Mouse (Mus musculus): Measurements from ENCODE around the gene Nit2.
"Not testable (repeated sequence)": the region's sequence is repeated elsewhere in the genome, so short reads cannot be mapped to it uniquely, and the experiment has no call there.

The Nit2 gene

DNA sequence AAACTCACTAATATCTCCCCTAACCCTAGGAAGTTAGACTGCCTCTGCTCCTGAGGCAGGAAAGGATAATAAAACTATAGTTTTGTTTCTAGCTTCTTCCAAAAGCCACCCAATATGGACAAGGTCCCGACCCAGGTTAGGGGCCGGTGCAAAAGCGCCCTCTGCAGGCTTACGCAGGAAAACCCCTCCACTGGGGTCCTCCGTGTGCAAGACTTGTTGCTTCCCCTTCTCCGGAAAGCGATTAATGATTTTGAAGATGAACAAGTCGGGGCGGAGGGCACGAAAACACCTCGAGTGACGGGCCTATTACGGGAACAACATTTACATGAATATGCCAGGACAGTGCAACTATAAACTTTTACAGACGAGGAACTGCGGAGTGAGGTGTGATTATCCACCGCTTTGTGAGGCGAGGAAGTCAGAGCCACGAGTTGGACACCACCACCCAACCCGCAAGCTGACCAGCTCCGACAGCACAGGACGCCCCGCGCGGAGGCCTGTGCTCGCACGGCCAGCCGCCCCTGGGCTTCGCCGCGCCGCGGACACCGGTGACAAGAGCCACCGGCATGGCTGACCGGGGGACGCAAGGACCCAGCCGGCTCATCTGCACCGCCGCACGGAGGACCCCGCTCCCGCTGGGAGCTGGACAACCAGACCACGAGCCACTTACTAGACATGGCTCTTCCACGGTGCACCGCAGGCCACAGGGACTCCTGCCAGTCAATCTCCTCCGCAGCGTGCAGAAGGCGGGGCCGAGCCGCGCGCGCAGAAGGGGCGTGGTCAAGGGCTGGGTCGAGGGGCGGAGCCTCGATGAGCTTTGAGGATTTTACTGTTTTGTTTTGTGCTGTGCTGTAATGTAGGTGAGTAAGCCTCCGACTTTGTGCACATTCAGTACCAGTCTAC, at the start of gene Nit2:
Nit2 (minus strand) TSS at position 731 of the 903 bp plus-strand sequence.
- in situ Hi-C loops (cut with MseI, MboI) = no loop called here

GRCm38 (mm10) chr16:57215957-57216356, 48.8 kb upstream of the Nit2 start:
- in situ Hi-C loops (cut with MseI, MboI) = no loop called here

DNA sequence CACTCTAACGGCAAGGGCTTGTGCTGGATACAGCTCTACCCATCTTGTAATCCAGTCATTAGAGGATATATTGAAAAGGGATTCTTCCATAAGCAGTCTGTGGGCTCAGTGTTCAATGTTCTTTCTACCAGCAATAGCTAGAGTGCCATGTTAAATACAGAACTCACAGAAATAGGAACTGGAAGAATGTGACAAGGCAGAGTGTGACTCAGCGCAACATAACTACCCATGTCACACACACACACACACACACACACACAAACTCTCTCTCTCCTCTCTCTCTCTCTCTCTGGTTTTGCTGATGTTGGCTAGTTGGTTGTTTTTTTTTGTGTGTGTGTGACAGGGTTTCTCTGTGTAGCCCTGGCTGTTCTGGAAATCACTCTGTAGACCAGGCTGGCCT, 43.9 kb upstream of the Nit2 start:
- in situ Hi-C loops (cut with MseI, MboI) = no loop called here

- in situ Hi-C loops (cut with MseI, MboI) = no loop called here
Measured at GRCm38 (mm10) chr16:57208342-57208741, 41.2 kb upstream of the Nit2 start.

GRCm38 (mm10) chr16:57197281-57197680, 30.1 kb upstream of the Nit2 start:
- in situ Hi-C loops (cut with MseI, MboI) = no loop called here

DNA sequence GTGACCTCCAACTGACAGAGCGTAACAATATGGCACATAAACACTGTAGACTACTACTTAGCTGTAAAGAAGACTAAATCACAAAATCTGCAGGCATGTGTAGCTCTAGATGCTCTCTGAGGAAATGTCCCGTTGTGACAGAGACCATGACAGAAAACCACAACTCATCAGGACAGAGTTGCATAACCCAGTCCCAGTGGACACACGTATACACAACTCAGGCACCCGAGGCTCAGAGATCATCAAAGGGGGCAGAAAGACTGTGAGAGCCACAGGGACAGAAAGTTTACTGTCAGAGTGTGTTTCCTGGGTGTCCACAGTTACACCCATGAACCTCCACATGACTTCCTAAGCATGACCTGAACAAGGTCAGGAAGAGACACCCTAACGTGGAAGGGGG, 29.4 kb upstream of the Nit2 start:
- in situ Hi-C loops (cut with MseI, MboI) = no loop called here

DNA sequence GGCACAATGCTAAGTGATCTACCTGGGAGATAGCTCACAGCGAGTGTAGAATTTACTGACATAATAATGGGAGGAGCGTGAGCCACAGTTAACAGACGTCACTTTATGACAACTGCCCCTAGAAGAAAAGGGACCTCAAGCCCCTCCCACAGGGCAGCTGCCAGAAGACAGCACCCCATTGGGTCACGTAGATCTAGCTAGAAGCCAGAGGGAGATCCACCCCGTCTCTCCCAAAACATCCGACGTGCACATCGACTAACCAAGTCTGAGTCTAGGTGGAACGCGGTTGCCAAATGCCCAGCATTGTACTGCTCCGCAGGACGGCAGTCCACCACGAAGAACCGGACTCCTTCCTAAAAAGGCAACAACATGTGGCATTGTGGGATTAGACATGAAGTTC, 24.1 kb upstream of the Nit2 start:
- in situ Hi-C loops (cut with MseI, MboI) = no loop called here

GRCm38 (mm10) chr16:57190390-57190789, 23.2 kb upstream of the Nit2 start:
- in situ Hi-C loops (cut with MseI, MboI) = no loop called here

GRCm38 (mm10) chr16:57189493-57189892, 22.4 kb upstream of the Nit2 start:
- in situ Hi-C loops (cut with MseI, MboI) = no loop called here

DNA sequence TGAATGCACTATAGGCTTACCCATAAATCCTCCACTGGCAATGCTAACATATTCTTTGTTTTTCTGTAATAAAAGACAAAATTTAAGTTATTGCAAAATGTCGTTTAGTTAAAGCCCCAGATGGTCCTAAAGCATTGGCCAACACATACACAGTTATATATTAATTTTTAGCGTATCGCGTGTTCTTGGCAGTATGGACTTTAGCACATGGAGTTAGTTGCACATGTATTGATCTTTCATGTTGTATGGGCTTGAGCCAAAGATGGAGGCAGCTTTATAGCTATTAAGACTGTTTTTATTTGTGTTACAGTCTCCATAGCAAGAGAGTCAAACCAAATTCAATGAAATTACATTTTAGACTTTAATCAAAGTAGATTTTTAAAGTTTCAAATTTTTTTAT, 19.5 kb upstream of the Nit2 start:
- in situ Hi-C loops (cut with MseI, MboI) = no loop called here

DNA sequence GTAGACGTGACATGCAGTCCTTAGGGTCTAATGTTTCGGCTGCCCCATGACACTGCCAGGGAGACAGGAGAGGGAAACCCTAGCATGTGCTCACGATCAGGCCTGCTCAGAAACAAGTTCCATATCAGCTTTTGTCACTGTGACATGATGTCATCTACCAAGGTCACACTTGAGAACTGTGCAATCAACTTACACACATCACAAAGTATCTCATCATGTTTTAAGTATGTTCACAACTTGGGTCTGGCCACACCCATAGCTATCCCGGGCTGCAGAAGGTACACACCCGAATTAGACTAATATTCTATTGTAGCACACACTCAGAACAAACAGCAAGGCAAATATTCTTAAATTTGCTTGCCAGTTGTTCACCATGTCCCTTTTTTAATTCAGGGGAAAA, 14.9 kb upstream of the Nit2 start:
- in situ Hi-C loops (cut with MseI, MboI) = no loop called here

- in situ Hi-C loops (cut with MseI, MboI) = no loop called here
Measured at GRCm38 (mm10) chr16:57181180-57181579, 14.0 kb upstream of the Nit2 start.

GRCm38 (mm10) chr16:57177664-57178063, 10.5 kb upstream of the Nit2 start:
- in situ Hi-C loops (cut with MseI, MboI) = no loop called here

DNA sequence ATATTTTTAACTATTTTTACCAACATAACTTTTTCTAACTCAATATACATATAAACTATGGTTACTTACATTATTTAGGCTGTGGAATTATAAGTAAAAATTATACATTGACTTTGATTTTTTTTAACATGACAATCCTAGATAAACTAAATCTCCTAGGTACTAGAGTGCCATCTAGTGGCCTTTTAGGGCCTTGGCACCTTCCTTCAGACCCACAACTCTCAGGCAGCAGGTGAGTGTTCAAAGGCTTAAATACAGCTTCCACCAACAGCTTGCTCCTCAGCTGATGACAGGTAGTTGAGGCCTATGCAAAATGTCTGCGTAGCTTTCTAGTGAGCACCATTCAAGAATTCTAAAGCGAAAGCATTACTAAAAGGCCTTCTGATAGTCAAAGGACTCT, 10.1 kb upstream of the Nit2 start:
- in situ Hi-C loops (cut with MseI, MboI) = no loop called here

DNA sequence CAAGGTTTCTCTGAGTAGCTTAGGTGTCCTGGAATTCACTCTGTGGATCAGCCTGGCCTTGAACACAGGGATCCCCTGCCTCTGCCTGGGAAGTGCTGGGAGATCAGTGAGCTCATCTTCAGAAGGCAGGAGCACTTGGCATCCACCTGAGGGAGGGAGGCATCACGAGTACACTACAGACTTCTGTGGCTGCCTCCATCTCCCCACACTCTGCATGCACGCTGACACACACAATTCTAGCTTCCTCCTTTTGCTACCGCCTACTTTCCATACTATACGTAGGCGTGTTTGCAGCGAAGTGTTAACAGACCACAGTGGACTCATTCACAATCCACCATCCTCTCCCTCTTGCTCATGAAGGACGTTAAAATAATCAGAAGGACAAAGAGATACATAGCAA, 9.1 kb upstream of the Nit2 start:
- in situ Hi-C loops (cut with MseI, MboI) = no loop called here

- in situ Hi-C loops (cut with MseI, MboI) = no loop called here
Measured at GRCm38 (mm10) chr16:57175751-57176150, 8.6 kb upstream of the Nit2 start.

DNA sequence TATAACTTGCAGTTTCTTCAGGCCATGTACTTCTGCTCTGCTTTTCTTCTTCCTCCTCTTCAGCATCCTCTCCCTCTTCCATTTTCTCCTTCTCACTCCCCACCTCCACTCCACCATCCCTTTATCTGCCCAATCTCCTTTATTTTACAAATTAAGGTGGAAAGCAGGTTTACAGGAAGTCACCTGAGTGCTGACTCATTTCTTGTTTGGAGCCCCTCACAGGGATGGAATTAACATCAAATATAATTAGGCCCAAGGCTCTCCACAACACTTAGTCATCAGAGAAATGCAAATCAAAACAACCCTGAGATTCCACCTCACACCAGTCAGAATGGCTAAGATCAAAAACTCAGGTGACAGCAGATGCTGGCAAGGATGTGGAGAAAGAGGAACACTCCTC, 7.3 kb upstream of the Nit2 start:
- in situ Hi-C loops (cut with MseI, MboI) = not testable (repeated sequence)

GRCm38 (mm10) chr16:57171570-57171969, 4.4 kb upstream of the Nit2 start:
- in situ Hi-C loops (cut with MseI, MboI) = no loop called here

DNA sequence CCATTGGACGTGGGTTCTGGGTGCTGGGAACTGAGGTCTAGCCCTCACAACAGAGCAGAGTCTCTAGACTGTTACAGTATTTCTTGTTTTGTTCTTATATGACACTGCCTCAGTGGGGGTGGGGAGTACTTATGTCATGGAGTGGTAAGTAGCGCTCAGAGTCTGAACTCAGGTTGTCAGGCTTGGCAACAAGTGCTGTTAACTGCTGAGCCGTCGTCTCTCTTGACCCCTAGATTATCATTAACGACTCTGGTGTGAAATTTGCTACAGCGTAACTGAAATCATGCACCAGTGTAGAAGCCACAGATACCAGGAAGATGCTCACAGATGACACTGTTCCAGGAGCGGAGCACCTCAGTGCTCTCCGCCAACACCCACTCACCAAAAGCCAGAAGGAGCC, 4.0 kb upstream of the Nit2 start:
- in situ Hi-C loops (cut with MseI, MboI) = no loop called here

- in situ Hi-C loops (cut with MseI, MboI) = no loop called here
Measured at GRCm38 (mm10) chr16:57168236-57168635, 1.1 kb upstream of the Nit2 start.

DNA sequence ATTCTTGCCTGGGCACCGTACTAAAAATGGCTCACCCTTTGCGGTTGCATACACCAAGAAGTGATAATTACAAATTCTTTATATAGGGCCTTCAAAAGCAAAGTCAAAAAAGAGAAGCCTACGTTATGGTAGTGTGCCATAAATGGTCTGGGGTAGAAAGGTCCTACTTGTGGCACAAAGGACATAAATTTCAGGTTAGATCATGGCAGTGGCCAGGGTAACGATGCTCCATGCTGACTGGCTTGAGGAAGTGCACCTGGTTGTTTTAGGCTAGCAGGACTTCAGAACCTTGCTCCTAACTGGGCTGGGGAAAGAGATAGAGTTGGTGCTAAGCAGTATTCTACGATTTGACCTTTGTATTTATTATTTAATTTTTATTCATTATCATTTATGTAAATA, 372 bp upstream of the Nit2 start:
- in situ Hi-C loops (cut with MseI, MboI) = no loop called here

GRCm38 (mm10) chr16:57166086-57166485, 1.1 kb downstream of the Nit2 start:
- in situ Hi-C loops (cut with MseI, MboI) = no loop called here

GRCm38 (mm10) chr16:57165157-57165556, 2.0 kb downstream of the Nit2 start:
- in situ Hi-C loops (cut with MseI, MboI) = no loop called here

GRCm38 (mm10) chr16:57163694-57164093, 3.4 kb downstream of the Nit2 start:
- in situ Hi-C loops (cut with MseI, MboI) = no loop called here
